Mouse (Mus musculus) embryonic facial prominence, embryonic 14.5 days (tissue): ENCODE measurements around the gene Mgrn1. TPM values are rescaled to one million over a fixed set of nuclear protein-coding genes. Genes with fewer than 3 reads are reported as not detected.

Experiments used
- ATAC-seq: fragments of 200-750 bp; cut with Nextera tagmentation; 2 replicates; pipeline ENCODE4 v1.8.0; 2017; ENCODE audit warnings: low read depth, moderate number of reproducible peaks, moderate TSS enrichment
- DNase-seq: peaks from one replicate; pipeline ENCODE4 v3.0.0-alpha.2; 2015; ENCODE audit warnings: low spot score
- H3K27ac ChIP-seq: fragments of 300-500 bp; sonication (generic); replicated peaks from 2 replicates; pipeline ENCODE4 v1.5.1; 2014; ENCODE audit warnings: low read depth, mild to moderate bottlenecking, low read length, moderate library complexity
- H3K27me3 ChIP-seq: fragments of 300-500 bp; sonication (generic); replicated peaks from 2 replicates; pipeline ENCODE4 v1.6.1; 2014; ENCODE audit warnings: low read length; ENCODE audit not compliant: control insufficient read depth, insufficient read depth
- H3K36me3 ChIP-seq: fragments of 300-500 bp; sonication (generic); 2 replicates; pipeline ENCODE4 v1.6.1; 2014; ENCODE audit warnings: low read length, mixed read lengths; ENCODE audit not compliant: control insufficient read depth, insufficient read depth
- H3K4me1 ChIP-seq: fragments of 300-500 bp; sonication (generic); 2 replicates; pipeline ENCODE4 v1.6.1; 2014; ENCODE audit warnings: antibody characterized with exemption, low read length; ENCODE audit not compliant: control insufficient read depth, insufficient read depth
- H3K4me2 ChIP-seq: fragments of 300-500 bp; sonication (generic); 2 replicates; pipeline ENCODE4 v1.6.1; 2014; ENCODE audit warnings: low read depth, mild to moderate bottlenecking, low read length, moderate library complexity, mixed read lengths
- H3K4me3 ChIP-seq: fragments of 300-500 bp; sonication (generic); 2 replicates; pipeline ENCODE4 v1.5.1; 2014; ENCODE audit warnings: low read depth, mild to moderate bottlenecking, low read length
- H3K9ac ChIP-seq: fragments of 300-500 bp; sonication (generic); 2 replicates; pipeline ENCODE4 v1.6.1; 2014; ENCODE audit warnings: low read depth, mild to moderate bottlenecking, low read length, moderate library complexity, mixed read lengths
- H3K9me3 ChIP-seq: fragments of 300-500 bp; sonication (generic); 2 replicates; pipeline ENCODE4 v1.6.1; 2016; ENCODE audit warnings: low read length; ENCODE audit not compliant: control insufficient read depth
- WGBS: fragments of 180-500 bp; shearing (Covaris S2); extraction: QIAGEN DNeasy Blood & Tissue Kit; methylation state at CpG from one replicate; pipeline ENCODE4 v1.1.7; 2014; 5-methylcytosine and 5-hydroxymethylcytosine counted together
- polyA plus RNA-seq: library from polyadenylated mRNA; unstranded; fragments of >200 nt; fragmentation: Nextera tagmentation; extraction: Ambion mirVana; gene quantifications from 2 replicates; pipeline ENCODE4 v1.2.1, GENCODE M21; 2014

Mgrn1 gene
- polyA plus RNA-seq, 1 experiment from 2014 or later, result 76.2 TPM

DNA sequence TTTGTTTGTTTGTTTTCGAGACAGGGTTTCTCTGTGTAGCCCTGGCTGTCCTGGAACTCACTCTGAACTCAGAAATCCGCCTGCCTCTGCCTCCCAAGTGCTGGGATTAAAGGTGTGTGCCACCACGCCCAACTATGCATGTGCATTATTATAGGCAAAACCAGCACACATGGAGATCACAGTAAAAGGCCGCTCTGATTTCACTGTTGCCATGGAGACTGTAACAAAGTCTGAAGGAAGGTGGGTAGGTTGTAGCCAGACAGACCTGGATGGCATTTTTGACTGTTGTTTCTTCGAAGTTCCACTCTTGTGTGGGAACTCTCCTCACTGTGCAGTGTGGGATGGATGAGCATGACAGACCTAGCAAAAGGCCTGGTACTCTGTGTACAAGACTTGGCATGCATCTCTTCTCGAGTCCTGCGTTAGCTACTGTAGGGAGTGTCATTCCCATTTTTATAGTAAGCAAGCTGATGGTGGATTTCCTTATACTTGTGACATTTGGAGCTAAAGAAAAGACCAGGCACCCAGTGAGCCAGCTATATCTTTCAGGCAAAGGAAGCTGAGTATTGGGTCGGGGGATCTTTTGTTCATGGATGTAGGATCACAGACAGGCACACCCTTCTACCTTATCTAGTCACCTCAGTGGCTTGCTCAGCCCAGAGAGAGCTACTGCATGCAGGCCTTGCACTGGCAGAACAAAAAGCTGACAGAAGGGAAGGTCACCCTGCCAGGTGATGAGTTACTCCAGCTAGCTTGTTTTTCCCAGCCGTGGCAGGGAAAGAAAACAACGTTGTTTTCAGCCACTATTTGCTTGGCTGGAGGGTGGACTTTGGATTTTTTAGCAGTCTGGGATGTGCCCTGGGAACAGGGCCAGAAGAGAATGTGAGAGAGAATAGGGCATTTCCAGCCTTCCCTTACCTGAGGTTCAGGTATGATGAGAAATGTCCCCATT lies 4.4 kb upstream of the Mgrn1 start:
- no peak for DNase-seq
- H3K27ac ChIP-seq, result peak overlapping the region; percentile 100
- no peaks in the 10 kb centered on the region for H3K36me3 ChIP-seq
- H3K9ac ChIP-seq, result peak overlapping the region; percentile 86
- peaks cover 24% of the 10 kb centered on the region for H3K4me1 ChIP-seq
- H3K4me2 ChIP-seq, result peak overlapping the region; percentile 68
- no peak for ATAC-seq
- peak overlapping the region; percentile 86 for H3K4me3 ChIP-seq
- WGBS, result 75% methylated on average over 10 of the region's 10 CpGs
- no peaks in the 10 kb centered on the region for H3K9me3 ChIP-seq
- H3K27me3 ChIP-seq, result no peaks in the 10 kb centered on the region

DNA sequence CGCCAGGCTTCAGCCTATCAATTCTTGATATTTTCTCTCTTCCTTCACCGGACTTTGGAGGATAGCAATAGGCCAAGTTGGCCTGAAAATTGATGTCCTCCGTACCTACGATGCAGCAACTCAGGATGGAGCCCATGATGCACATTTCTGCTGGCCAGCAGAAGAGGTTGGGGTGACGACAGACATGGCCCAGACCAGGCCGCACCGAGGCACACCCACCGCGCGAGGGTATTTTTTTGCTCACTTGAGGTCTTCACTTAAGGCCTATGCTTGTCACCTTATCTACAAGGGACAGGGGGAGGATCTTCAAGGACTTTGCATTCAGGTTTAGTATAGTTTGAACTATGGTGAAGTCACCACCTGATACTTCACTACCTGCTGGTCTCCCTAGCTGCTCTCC lies 1.1 kb upstream of the Mgrn1 start:
- 92% methylated on average over 10 of the region's 10 CpGs for WGBS
- no peak for ATAC-seq
- H3K27me3 ChIP-seq, result no peaks in the 10 kb centered on the region
- H3K36me3 ChIP-seq, result no peaks in the 10 kb centered on the region
- DNase-seq, result no peak
- H3K4me2 ChIP-seq, result peak overlapping the region; percentile 69; the same call in 1 of the 2 replicates
- peaks cover 20% of the 10 kb centered on the region for H3K4me1 ChIP-seq
- peak overlapping the region; percentile 85; the same call in 1 of the 2 replicates for H3K4me3 ChIP-seq
- no peak overlapping the region for H3K9ac ChIP-seq
- no peaks in the 10 kb centered on the region for H3K9me3 ChIP-seq
- H3K27ac ChIP-seq, result no peak overlapping the region

DNA sequence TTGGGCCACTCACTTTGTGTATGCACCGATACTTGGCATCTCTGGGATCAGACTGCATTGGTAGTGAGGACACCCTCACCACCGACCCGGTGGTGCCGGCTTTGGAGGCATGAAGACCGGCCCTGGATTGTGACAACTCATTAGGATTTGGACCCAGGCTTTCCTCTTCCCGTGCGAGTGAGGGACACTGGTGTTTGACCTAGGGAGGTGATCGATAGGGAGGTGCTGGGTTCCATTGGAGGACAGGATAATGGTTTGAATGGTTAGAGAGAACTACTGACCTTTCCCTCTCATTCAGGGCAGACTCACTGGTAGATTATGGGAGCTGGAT lies 606 bp downstream of the Mgrn1 start:
- DNase-seq (no peak), ATAC-seq (no peak)
- peak overlapping the region; percentile 87 for H3K27ac ChIP-seq
- H3K36me3 ChIP-seq, result no peaks in the 10 kb centered on the region
- 0% methylated on average over 8 of the region's 8 CpGs for WGBS
- peak overlapping the region; percentile 93 for H3K9ac ChIP-seq
- H3K4me3 ChIP-seq, result peak overlapping the region; percentile 85
- no peaks in the 10 kb centered on the region for H3K27me3 ChIP-seq
- peak overlapping the region; percentile 69 for H3K4me2 ChIP-seq
- no peaks in the 10 kb centered on the region for H3K9me3 ChIP-seq
- peaks cover 16% of the 10 kb centered on the region for H3K4me1 ChIP-seq

DNA sequence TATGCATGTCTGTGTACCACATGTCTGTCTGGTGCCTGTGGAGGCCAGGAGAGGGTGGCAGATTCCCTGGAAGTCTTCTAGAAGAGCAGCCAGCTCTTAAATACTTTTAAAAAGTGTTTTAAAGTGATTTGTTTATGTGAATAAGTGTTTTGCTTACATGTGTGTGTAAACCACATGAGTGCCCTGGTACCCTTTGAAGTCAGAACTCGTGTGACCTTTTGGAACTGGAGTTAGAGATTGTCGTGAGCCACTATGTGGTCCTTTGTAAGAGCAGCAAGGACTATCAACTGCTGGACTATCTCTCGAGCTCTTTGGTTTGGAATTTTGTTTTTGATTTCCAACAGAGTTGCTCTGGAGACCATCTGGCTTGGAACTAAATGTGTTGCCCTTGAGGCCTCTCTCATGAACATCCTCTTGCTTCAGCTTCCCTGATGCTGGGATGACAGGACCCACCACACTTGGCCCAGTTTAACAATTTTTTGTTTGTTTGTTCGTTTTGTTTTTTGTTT lies 4.2 kb downstream of the Mgrn1 start:
- H3K4me3 ChIP-seq, result no peak overlapping the region
- no peaks in the 10 kb centered on the region for H3K9me3 ChIP-seq
- DNase-seq (no peak), ATAC-seq (no peak)
- no peak overlapping the region for H3K9ac ChIP-seq
- H3K4me2 ChIP-seq, result no peak overlapping the region
- no peak overlapping the region for H3K27ac ChIP-seq
- H3K4me1 ChIP-seq, result peaks cover 14% of the 10 kb centered on the region
- 66% methylated on average over 4 of the region's 4 CpGs for WGBS
- H3K27me3 ChIP-seq, result no peaks in the 10 kb centered on the region
- peaks cover 9% of the 10 kb centered on the region; the same call in 1 of the 2 replicates for H3K36me3 ChIP-seq

DNA sequence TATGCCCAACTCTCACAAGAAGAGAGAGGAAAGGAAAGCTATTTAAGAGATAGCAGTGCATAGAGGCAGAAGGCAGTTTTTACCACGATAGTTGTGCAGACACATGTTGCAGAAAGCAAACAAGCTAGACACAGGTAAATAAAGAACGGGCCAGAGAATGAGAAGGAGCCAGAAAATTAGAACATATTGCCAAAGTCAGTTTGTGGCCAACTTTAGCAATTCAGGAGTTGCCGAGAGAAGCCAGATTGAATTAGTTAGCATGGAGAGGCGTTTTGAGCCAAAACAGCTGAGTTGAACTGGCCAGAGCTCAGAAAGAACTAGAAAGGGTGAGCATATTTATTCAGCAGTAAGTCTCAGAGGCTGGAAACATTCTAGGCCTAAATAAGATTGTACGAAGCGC lies 6.1 kb downstream of the Mgrn1 start:
- DNase-seq, result no peak
- H3K27me3 ChIP-seq, result no peaks in the 10 kb centered on the region
- no peak overlapping the region for H3K27ac ChIP-seq
- H3K4me2 ChIP-seq, result no peak overlapping the region
- H3K4me1 ChIP-seq, result peaks cover 10% of the 10 kb centered on the region
- no peaks in the 10 kb centered on the region for H3K9me3 ChIP-seq
- no peak overlapping the region for H3K9ac ChIP-seq
- peaks cover 9% of the 10 kb centered on the region; the same call in 1 of the 2 replicates for H3K36me3 ChIP-seq
- no peak overlapping the region for H3K4me3 ChIP-seq
- 78% methylated on average over 6 of the region's 6 CpGs for WGBS
- ATAC-seq, result no peak

DNA sequence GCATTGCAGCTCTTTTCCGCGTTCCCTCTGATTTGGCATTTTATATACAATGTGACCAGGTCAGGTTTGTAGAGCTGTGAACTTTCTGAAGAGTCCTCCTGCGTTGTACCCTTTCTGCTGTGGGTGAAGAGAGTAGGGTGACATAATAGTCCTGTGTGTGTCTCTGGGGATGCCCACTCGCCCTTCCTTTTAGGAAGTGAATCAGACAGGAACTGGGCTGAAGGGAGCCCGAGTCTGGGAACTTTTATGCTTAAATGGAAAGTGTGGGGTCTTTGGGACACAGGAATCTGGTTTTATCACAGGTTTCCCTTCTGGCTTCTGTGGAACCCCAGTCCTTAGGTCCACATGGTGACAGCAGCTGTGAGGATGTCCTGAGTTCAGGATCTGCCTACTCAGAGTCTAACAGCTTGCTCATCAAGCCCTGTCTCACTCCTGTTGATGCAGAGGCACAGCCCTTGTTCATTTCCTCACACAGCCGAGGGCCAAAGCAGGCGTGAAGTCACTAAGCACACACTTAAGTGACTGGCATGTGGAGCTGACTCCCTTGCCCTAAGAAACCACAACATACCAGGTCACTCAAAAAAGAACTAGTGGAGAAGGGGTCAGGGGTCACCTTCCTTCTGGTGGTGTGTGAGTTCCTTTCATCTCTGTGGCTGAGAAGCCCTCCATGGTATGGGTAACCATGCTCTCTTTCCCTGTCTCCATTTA lies 8.3 kb downstream of the Mgrn1 start:
- H3K4me1 ChIP-seq, result peaks cover 4% of the 10 kb centered on the region
- H3K9me3 ChIP-seq, result no peaks in the 10 kb centered on the region
- peaks cover 9% of the 10 kb centered on the region; the same call in 1 of the 2 replicates for H3K36me3 ChIP-seq
- no peak for ATAC-seq
- WGBS, result 81% methylated on average over 7 of the region's 7 CpGs
- H3K4me3 ChIP-seq, result no peak overlapping the region
- no peak overlapping the region for H3K9ac ChIP-seq
- H3K4me2 ChIP-seq, result no peak overlapping the region
- H3K27ac ChIP-seq, result no peak overlapping the region
- no peaks in the 10 kb centered on the region for H3K27me3 ChIP-seq
- DNase-seq, result no peak

DNA sequence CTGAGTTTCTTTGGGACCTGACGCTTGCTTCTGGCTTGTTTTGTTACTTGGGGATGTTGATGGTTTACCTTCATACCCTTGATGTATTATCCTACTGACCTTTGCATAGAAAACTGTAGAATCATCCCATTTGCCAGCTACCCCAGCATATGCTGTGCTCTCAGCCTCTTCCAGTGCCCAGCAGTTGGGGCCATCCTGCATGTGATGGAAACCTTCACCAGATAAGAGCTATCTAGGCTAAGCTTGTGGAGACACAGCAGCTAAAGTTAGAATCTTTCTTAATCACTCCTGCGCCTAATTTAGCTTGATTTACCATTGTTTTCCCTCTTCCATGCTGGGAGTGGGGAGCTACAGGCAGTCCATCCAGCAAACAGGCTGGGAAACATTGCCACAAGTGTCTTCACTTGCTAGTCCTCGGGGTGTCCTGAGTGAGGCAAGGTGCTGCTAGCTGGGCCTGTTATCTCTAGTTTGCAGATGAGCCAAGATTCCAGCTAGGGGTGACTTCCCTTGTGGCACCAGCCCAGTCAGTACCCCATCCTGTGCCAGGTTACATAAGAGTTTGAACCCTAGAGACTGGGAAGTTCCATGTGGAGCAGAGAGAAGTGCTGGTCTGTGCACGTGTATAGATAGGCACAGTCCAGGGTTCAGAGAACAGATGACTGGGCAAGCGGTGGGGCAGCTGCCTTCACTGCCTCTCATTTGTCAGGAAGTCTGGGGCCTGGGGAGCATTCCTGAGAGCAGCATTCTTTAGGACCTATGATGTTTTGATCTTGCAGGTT lies 10.4 kb downstream of the Mgrn1 start:
- Histone ChIP-seq H3K9me3 (no peaks in the 10 kb centered on the region), H3K36me3 (peaks cover 9% of the 10 kb centered on the region; the same call in 1 of the 2 replicates), H3K4me1 (no peaks in the 10 kb centered on the region; the same call in 1 of the 2 replicates), H3K27ac (no peak overlapping the region), H3K9ac (no peak overlapping the region), H3K27me3 (no peaks in the 10 kb centered on the region), H3K4me3 (no peak overlapping the region), H3K4me2 (no peak overlapping the region)
- ATAC-seq (0 out of 2 replicates have a peak, but pooled peaks have one; percentile 39), DNase-seq (no peak)
- 73% methylated on average over 5 of the region's 5 CpGs for WGBS

DNA sequence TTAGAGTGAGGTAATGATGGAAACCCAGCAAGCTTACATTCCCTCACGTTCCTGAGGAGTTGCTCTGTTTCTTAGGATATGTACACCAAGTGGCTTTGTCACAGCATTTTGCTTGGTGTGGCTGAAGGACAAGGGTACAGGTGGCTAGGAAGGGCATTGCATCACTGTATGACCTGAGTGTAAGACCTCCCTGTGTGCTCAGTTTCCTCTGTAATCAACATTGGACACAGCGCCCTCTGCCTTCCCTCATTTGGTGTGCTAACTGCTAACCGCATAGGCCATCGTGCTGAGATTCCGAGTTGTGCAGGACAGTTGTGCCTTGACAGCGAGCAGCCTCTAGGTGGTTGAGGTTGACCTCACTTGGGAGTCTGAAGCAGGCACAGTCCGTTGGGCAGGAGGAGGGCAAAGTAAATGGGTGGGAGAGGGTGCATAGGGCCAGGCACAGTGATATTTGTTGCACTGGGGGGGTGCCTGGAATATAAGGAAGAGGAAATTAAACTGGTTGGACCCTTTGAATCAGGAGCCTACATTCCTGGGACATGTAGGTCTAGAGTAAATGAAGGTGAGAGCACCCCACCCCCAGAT lies 11.2 kb downstream of the Mgrn1 start:
- no peak overlapping the region for H3K9ac ChIP-seq
- 57% methylated on average over 7 of the region's 7 CpGs for WGBS
- DNase-seq (no peak), ATAC-seq (no peak)
- no peaks in the 10 kb centered on the region for H3K27me3 ChIP-seq
- no peak overlapping the region for H3K27ac ChIP-seq
- no peak overlapping the region for H3K4me2 ChIP-seq
- H3K9me3 ChIP-seq, result no peaks in the 10 kb centered on the region
- no peaks in the 10 kb centered on the region; the same call in 1 of the 2 replicates for H3K4me1 ChIP-seq
- H3K36me3 ChIP-seq, result peaks cover 9% of the 10 kb centered on the region; the same call in 1 of the 2 replicates
- H3K4me3 ChIP-seq, result no peak overlapping the region
